Mouse (Mus musculus) midbrain, embryonic 10.5 days (tissue): ENCODE measurements around the gene Rin2. TPM values are rescaled to one million over a fixed set of nuclear protein-coding genes. Genes with fewer than 3 reads are reported as not detected.
A peak's percentile ranks its signal among the peaks of the same experiment; 100 is the strongest.

Experiments
- DNase-seq: peaks from one replicate; pipeline ENCODE4 v3.0.0-alpha.2; 2017; ENCODE audit warnings: low spot score
- H3K27ac ChIP-seq: fragments of 300-500 bp; sonication (generic); replicated peaks from 2 replicates; pipeline ENCODE4 v1.5.1; 2016; ENCODE audit warnings: mild to moderate bottlenecking
- H3K27me3 ChIP-seq: fragments of 300-500 bp; sonication (generic); 2 replicates; pipeline ENCODE4 v1.6.1; 2016; ENCODE audit warnings: low read depth, mild to moderate bottlenecking; ENCODE audit not compliant: poor library complexity, severe bottlenecking
- H3K36me3 ChIP-seq: fragments of 300-500 bp; sonication (generic); 2 replicates; pipeline ENCODE4 v1.6.1; 2016; ENCODE audit warnings: mild to moderate bottlenecking, moderate library complexity
- H3K4me1 ChIP-seq: fragments of 300-500 bp; sonication (generic); 2 replicates; pipeline ENCODE4 v1.6.1; 2016
- H3K4me3 ChIP-seq: fragments of 300-500 bp; sonication (generic); 2 replicates; pipeline ENCODE4 v1.5.1; 2016; ENCODE audit warnings: mild to moderate bottlenecking, moderate library complexity
- H3K9me3 ChIP-seq: fragments of 300-500 bp; sonication (generic); replicated peaks from 2 replicates; pipeline ENCODE4 v1.6.1; 2016; ENCODE audit warnings: mild to moderate bottlenecking
- WGBS: fragments of 180-500 bp; shearing (Covaris S2); methylation state at CpG from one replicate; pipeline ENCODE4 v1.1.7; 2016; 5-methylcytosine and 5-hydroxymethylcytosine counted together
- polyA plus RNA-seq: library from polyadenylated mRNA; unstranded; fragments of >200 nt; fragmentation: Nextera tagmentation; extraction: Ambion mirVana; gene quantifications from 2 replicates; pipeline ENCODE4 v1.2.1, GENCODE M21; 2016

Rin2 gene
- polyA plus RNA-seq, 1 experiment from 2014 or later = 10.6 TPM

DNA sequence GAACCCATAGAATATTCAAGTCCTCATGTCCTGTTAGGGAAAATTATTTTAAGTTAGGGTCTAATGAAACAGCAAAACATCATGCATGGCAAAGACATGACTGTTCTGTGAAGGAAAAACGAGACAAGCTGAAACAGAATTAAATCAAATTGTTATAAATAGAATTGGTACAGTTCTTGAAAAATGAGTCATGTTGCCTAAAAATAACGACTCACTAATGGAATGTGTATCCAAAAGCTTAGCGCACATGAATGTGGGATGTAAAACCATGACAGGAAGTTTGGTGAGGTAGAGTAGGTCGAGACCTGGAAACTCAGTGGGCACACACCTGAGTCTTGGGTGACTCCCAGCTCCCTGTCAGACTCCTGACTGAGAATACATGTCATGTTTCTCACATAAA lies 4.9 kb upstream of the Rin2 start:
- Histone ChIP-seq H3K36me3 (no peaks in the 10 kb centered on the region), H3K4me3 (no peak overlapping the region), H3K27ac (no peak overlapping the region), H3K9me3 (no peaks in the 10 kb centered on the region), H3K27me3 (0 out of 2 replicates have a peak, but pooled peaks cover 14% of the 10 kb centered on the region), H3K4me1 (peaks cover 15% of the 10 kb centered on the region)
- no peak for DNase-seq
- 92% methylated on average over 4 of the region's 4 CpGs for WGBS

DNA sequence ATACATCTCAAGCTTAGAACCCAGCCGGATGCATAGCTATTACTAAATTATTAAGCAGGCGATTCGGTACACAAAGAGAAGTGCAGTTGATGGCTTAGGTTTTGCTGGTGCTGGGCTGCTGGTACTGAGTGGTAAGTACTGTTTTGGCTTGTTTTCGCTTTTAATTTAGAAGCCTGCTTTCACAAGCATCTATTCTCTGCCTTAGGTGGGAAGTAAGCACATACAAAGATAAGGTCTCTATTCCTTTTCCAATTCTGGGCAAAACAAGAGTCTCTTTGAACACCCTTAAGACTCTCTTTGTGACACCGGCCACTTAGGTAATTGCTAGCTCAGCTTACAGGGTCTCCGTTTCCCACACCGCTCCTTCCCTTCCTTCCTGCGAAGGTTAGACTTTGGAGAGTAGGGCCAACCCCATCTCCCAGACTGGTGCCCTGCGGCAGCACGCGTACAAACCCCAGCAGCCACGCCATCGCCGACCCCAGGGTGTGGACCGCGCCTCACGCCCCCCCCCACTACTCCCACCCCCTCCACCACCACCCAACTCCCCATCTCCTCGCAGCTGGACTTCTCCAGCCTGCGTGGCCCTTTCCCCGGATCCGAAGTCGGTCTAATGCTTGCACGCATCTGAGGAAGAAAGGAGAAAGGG lies 396 bp upstream of the Rin2 start:
- H3K4me1 ChIP-seq = peaks cover 25% of the 10 kb centered on the region
- DNase-seq = no peak
- H3K9me3 ChIP-seq = no peaks in the 10 kb centered on the region
- 5% methylated on average over 22 of the region's 23 CpGs for WGBS
- peak overlapping the region; percentile 71 for H3K4me3 ChIP-seq
- peaks cover 27% of the 10 kb centered on the region; the same call in 1 of the 2 replicates for H3K27me3 ChIP-seq
- peak overlapping the region; percentile 84 for H3K27ac ChIP-seq
- H3K36me3 ChIP-seq = no peaks in the 10 kb centered on the region

DNA sequence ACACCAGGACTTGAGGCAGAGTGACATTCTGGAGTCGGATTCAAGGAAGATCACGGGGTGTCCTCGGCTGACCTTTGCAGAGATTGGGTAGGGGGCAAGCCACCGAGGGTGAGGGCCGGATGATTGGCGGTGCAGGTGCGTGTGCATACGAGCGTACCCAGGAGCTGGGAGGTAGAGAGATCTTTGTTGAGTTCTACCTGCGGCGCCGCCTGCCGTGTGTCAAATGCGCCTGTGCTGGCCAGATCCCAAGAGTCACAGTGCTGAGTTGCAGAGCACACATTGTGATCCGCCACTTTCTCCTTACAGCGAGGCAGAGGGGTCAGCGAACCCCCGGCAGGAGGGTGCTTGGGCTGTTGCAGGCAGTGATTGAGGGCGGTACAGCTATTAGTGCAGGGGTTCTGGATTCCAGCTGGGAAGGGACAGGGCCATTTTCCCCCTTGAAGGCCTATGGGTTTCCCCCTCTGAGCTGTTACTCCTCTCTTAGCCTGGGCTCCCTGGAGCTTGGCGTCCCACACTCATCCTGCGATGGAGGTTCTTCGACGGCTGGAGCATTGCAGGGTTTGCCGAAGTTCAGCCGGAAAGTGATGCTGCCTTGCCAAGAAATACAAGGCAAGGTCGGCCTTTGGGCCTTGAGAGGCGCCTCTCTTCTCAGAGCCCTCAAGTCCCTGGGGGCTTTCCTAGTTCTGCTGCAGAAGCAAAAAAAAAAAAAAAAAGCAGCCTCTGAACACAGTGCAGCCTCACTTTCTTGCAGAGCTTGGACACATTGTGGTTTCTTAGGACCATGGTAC lies 935 bp downstream of the Rin2 start:
- DNase-seq = peak; percentile 34
- Histone ChIP-seq H3K4me3 (peak overlapping the region; percentile 71), H3K27ac (peak overlapping the region; percentile 84), H3K36me3 (no peaks in the 10 kb centered on the region), H3K27me3 (peaks cover 27% of the 10 kb centered on the region; the same call in 1 of the 2 replicates), H3K9me3 (no peaks in the 10 kb centered on the region), H3K4me1 (peaks cover 25% of the 10 kb centered on the region)
- WGBS = 11% methylated on average over 27 of the region's 27 CpGs

DNA sequence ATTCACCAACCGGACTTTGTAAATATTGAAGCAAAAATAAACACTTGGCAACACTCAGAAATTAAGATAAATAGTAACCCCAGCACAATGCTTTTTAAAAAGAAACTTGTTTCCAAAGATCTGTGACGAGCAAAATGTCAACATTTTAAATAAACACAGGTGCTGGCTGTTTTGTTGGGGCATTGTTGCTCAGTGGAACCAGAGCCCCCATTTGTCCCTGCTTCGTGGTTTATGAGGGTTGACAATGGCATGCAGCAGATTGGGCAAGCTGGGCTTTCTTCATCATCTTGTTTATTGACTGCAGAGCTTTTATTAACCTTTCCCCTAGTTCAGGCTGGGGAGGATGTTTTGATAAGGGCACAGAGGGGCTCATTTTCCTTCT lies 1.5 kb downstream of the Rin2 start:
- no peak for DNase-seq
- Histone ChIP-seq H3K4me3 (no peak overlapping the region), H3K27me3 (peaks cover 27% of the 10 kb centered on the region; the same call in 1 of the 2 replicates), H3K27ac (no peak overlapping the region), H3K36me3 (no peaks in the 10 kb centered on the region), H3K9me3 (no peaks in the 10 kb centered on the region), H3K4me1 (peaks cover 25% of the 10 kb centered on the region)
- 67% methylated on average over 3 of the region's 3 CpGs for WGBS

DNA sequence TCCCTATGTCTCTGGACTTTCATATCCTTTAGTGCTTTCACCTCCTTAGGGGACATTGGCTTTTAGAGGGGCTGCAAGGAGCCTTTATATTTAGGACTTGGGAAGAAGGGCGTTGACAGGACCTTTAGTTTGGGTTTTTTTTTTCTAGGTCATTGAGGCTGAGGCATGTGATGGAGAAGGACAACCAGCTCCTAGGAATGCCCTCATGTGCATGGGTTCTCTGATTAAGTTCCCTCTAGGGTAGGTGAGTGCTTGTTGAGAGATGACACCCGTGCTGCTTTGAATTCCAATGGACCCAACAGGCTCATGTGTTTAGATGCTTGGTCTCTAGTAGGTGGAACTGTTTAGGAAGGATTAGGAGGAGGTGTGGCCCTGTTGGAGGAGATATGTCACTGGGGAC lies 1.9 kb downstream of the Rin2 start:
- H3K4me1 ChIP-seq = peaks cover 25% of the 10 kb centered on the region
- WGBS = 80% methylated on average over 2 of the region's 2 CpGs
- DNase-seq = no peak
- no peaks in the 10 kb centered on the region for H3K9me3 ChIP-seq
- H3K4me3 ChIP-seq = no peak overlapping the region
- H3K36me3 ChIP-seq = no peaks in the 10 kb centered on the region
- no peak overlapping the region for H3K27ac ChIP-seq
- peaks cover 27% of the 10 kb centered on the region; the same call in 1 of the 2 replicates for H3K27me3 ChIP-seq

DNA sequence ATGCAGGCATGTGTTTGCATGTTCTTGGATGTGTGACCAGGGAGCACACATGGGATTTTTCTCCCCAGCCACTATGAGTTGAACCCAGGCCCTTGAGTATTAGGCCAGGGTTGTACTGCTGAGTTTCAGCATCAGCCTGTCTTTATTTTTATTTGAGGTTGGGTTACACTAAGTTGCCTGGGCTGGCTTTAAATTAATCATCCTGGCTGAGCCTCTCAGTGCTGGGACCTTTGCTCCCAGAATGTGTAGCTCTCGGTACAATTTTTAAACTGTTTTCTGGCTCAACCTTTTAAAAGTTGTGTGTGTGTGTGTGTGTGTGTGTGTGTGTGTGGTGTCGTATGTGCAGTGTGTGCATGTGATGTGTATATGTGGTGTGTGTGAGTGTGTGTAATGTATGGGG lies 5.1 kb downstream of the Rin2 start:
- H3K27ac ChIP-seq = no peak overlapping the region
- no peak for DNase-seq
- H3K9me3 ChIP-seq = no peaks in the 10 kb centered on the region
- peaks cover 13% of the 10 kb centered on the region; the same call in 1 of the 2 replicates for H3K27me3 ChIP-seq
- 89% methylated on average over 2 of the region's 2 CpGs for WGBS
- no peaks in the 10 kb centered on the region for H3K36me3 ChIP-seq
- H3K4me3 ChIP-seq = no peak overlapping the region
- peaks cover 11% of the 10 kb centered on the region for H3K4me1 ChIP-seq

- no peak overlapping the region for H3K4me3 ChIP-seq
Observed at GRCm38 (mm10) chr2:145680762-145681161, 5.7 kb downstream of the Rin2 start.

GRCm38 (mm10) chr2:145681626-145682025 lies 6.6 kb downstream of the Rin2 start:
- Histone ChIP-seq H3K27me3 (peaks cover 6% of the 10 kb centered on the region; the same call in 1 of the 2 replicates), H3K4me3 (no peak overlapping the region), H3K36me3 (no peaks in the 10 kb centered on the region), H3K9me3 (no peaks in the 10 kb centered on the region), H3K27ac (no peak overlapping the region), H3K4me1 (no peaks in the 10 kb centered on the region)
- 80% methylated on average over 4 of the region's 4 CpGs for WGBS
- no peak for DNase-seq

More at GRCm38 (mm10) chr2:145680762-145681161, 5.7 kb downstream of the Rin2 start:
- Histone ChIP-seq H3K4me1 (peaks cover 5% of the 10 kb centered on the region), H3K36me3 (no peaks in the 10 kb centered on the region), H3K27me3 (peaks cover 13% of the 10 kb centered on the region; the same call in 1 of the 2 replicates), H3K9me3 (no peaks in the 10 kb centered on the region), H3K27ac (no peak overlapping the region)
- WGBS = 87% methylated on average over 9 of the region's 9 CpGs
- no peak for DNase-seq

DNA sequence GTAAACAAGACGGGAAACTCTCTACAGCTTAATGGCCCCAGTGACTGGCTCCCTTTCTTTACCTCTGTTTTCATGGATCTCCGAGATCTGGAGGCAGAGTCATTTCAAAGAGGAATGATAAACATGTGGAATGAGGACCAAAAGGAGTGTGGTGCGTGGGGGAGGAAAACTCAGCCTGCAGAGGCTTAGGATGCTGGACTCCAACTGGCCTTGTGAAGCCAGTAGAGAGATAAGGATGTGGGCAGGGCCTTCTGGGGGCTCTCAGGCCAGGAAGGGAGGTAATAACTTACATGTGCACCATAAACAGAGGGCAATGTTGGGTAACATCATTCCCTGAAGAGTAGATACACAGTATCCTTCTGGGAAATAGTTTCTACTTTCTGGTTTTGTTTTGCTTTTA lies 7.9 kb downstream of the Rin2 start:
- H3K4me1 ChIP-seq = no peaks in the 10 kb centered on the region
- no peak overlapping the region for H3K27ac ChIP-seq
- 72% methylated on average over 3 of the region's 3 CpGs for WGBS
- H3K4me3 ChIP-seq = no peak overlapping the region
- no peaks in the 10 kb centered on the region for H3K9me3 ChIP-seq
- DNase-seq = no peak
- no peaks in the 10 kb centered on the region for H3K27me3 ChIP-seq
- H3K36me3 ChIP-seq = no peaks in the 10 kb centered on the region

- Histone ChIP-seq H3K4me3 (no peak overlapping the region), H3K27me3 (no peaks in the 10 kb centered on the region), H3K4me1 (no peaks in the 10 kb centered on the region), H3K9me3 (no peaks in the 10 kb centered on the region), H3K27ac (no peak overlapping the region), H3K36me3 (no peaks in the 10 kb centered on the region)
- WGBS = 87% methylated on average over 3 of the region's 3 CpGs
- DNase-seq = no peak
Observed at GRCm38 (mm10) chr2:145683536-145683935, 8.5 kb downstream of the Rin2 start.

DNA sequence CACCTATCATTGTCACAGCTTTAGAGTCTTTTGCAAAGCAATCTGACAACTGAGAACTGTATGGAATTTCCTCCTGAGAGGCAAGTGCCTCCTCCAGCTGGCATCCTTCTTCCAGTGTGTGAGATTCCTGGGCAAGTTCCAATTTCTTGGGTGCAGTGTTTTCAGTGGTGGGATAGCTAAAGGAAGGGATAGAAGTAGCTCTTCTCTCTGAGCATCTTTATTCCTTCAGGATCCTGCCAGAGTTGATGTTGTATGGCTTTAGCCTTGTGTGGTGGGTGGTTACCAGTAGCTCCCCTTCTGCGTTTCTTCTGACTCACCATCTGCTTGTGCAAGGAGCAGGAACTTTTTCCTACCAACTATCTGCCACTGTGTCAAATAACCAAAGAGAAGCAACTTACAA lies 9.1 kb downstream of the Rin2 start:
- DNase-seq = no peak
- no peaks in the 10 kb centered on the region for H3K27me3 ChIP-seq
- WGBS = 96% methylated on average over 1 of the region's 1 CpGs
- H3K4me1 ChIP-seq = no peaks in the 10 kb centered on the region
- H3K27ac ChIP-seq = no peak overlapping the region
- H3K36me3 ChIP-seq = no peaks in the 10 kb centered on the region
- H3K4me3 ChIP-seq = no peak overlapping the region
- no peaks in the 10 kb centered on the region for H3K9me3 ChIP-seq

GRCm38 (mm10) chr2:145684891-145685290 lies 9.9 kb downstream of the Rin2 start:
- 90% methylated on average over 8 of the region's 8 CpGs for WGBS
- H3K27me3 ChIP-seq = no peaks in the 10 kb centered on the region

DNA sequence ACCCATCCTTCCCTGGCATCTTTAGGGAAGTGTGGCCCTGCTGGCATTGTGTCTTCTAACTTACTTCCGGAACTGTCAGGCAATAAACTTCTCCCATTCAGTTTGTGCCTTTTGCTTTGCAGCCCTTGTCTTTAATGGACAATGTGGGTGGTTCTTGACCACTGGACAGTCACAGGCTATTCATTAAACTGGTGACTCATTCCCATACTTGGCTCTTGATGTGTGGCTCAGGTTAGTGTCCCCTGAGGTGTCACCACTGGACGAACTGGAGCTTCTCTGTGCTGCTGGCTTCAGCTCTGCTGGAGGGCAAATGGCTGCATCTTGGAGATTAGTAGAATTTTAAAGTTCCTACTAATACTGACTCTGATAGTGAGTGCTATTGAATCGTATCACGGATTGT lies 11.0 kb downstream of the Rin2 start:
- H3K27ac ChIP-seq = no peak overlapping the region
- H3K36me3 ChIP-seq = no peaks in the 10 kb centered on the region
- no peaks in the 10 kb centered on the region for H3K9me3 ChIP-seq
- DNase-seq = no peak
- H3K27me3 ChIP-seq = no peaks in the 10 kb centered on the region
- no peak overlapping the region for H3K4me3 ChIP-seq
- WGBS = 91% methylated on average over 4 of the region's 4 CpGs
- peaks cover 6% of the 10 kb centered on the region for H3K4me1 ChIP-seq

More at GRCm38 (mm10) chr2:145684891-145685290, 9.9 kb downstream of the Rin2 start:
- Histone ChIP-seq H3K4me1 (peaks cover 1% of the 10 kb centered on the region; the same call in 1 of the 2 replicates), H3K36me3 (no peaks in the 10 kb centered on the region), H3K27ac (no peak overlapping the region), H3K9me3 (no peaks in the 10 kb centered on the region), H3K4me3 (no peak overlapping the region)
- DNase-seq = no peak
